Mouse (Mus musculus): ENCODE results near the gene Ccdc12. TPM values are rescaled to one million over a fixed set of nuclear protein-coding genes. Genes with fewer than 3 reads are reported as not detected.

The Ccdc12 gene
- polyA plus RNA-seq, 1 experiment from 2014 or later, result 97.6 TPM

DNA sequence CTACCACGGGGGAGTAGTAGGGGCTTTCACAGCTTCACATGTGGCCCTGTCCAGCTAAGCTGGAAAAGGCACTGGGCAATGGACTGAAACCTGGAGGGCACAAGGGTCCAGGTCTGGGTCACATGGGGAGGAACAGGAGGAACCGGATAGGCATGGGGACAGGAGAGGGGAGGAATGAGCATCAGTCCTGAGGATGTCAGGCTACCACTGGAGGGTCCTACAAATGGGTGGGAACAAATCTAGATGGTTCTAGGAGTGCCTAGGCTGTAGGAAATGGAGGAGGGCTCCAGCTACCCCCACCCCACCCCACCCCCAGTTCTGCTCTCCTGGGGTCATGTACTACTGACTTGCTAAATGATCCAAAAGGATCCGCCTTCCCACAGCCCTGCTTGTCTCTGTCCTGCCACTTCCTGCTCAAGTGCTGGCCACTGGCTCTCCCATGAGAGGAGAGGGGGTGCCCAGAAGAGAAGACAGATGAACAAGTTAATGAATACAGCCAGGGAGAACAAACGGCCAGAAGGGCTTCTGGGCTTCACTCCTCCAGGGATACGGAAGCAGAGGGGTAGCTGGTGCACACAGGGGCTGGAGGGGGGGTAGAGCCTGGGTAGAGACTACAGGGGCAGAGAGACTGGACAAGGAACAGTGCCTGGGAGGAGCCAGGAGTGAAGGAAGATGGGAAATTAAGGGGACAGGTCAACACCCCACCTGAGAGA lies 13.3 kb upstream of the Ccdc12 start:
- ATAC-seq (ENCODE audit: low FRiP score), result no peak
- DNase-seq (ENCODE audit: low spot score), result no peak
- no peak overlapping the region for H3K4me2 ChIP-seq (replicated peaks)
- H3K9me3 ChIP-seq (ENCODE audit: control insufficient read depth, low read length), result no peaks in the 10 kb centered on the region
- no peaks in the 10 kb centered on the region for H3K36me3 ChIP-seq (replicated peaks; ENCODE audit: control insufficient read depth, insufficient read depth)
- H3K4me1 ChIP-seq (replicated peaks; ENCODE audit: control insufficient read depth, insufficient read depth, low read length), result no peaks in the 10 kb centered on the region
- no peaks in the 10 kb centered on the region for H3K27me3 ChIP-seq (ENCODE audit: control insufficient read depth, insufficient read depth, low read length)
- no peak overlapping the region for H3K27ac ChIP-seq
- WGBS, result 40% methylated on average over 5 of the region's 5 CpGs
- no peak overlapping the region for H3K4me3 ChIP-seq (replicated peaks; ENCODE audit: low read length)
- no peak overlapping the region for H3K9ac ChIP-seq

- ATAC-seq (ENCODE audit: low FRiP score) (no peak), DNase-seq (ENCODE audit: low spot score) (no peak)
- Histone ChIP-seq H3K9ac (no peak overlapping the region), H3K4me1 (replicated peaks; ENCODE audit: control insufficient read depth, insufficient read depth, low read length) (no peaks in the 10 kb centered on the region), H3K27ac (no peak overlapping the region), H3K27me3 (ENCODE audit: control insufficient read depth, insufficient read depth, low read length) (no peaks in the 10 kb centered on the region), H3K9me3 (ENCODE audit: control insufficient read depth, low read length) (no peaks in the 10 kb centered on the region), H3K36me3 (replicated peaks; ENCODE audit: control insufficient read depth, insufficient read depth) (no peaks in the 10 kb centered on the region), H3K4me2 (replicated peaks) (no peak overlapping the region), H3K4me3 (replicated peaks; ENCODE audit: low read length) (no peak overlapping the region)
- WGBS, result 70% methylated on average over 9 of the region's 9 CpGs
Observed at GRCm38 (mm10) chr9:110643787-110644186, 12.5 kb upstream of the Ccdc12 start.

GRCm38 (mm10) chr9:110644295-110644694 lies 12.0 kb upstream of the Ccdc12 start:
- ATAC-seq (ENCODE audit: low FRiP score) (no peak), DNase-seq (ENCODE audit: low spot score) (no peak)
- no peak overlapping the region for H3K27ac ChIP-seq
- no peaks in the 10 kb centered on the region for H3K9me3 ChIP-seq (ENCODE audit: control insufficient read depth, low read length)
- H3K4me2 ChIP-seq (replicated peaks), result no peak overlapping the region
- no peaks in the 10 kb centered on the region for H3K4me1 ChIP-seq (replicated peaks; ENCODE audit: control insufficient read depth, insufficient read depth, low read length)
- no peaks in the 10 kb centered on the region for H3K27me3 ChIP-seq (ENCODE audit: control insufficient read depth, insufficient read depth, low read length)
- WGBS, result 80% methylated on average over 10 of the region's 10 CpGs
- no peaks in the 10 kb centered on the region for H3K36me3 ChIP-seq (replicated peaks; ENCODE audit: control insufficient read depth, insufficient read depth)
- no peak overlapping the region for H3K9ac ChIP-seq
- H3K4me3 ChIP-seq (replicated peaks; ENCODE audit: low read length), result no peak overlapping the region

DNA sequence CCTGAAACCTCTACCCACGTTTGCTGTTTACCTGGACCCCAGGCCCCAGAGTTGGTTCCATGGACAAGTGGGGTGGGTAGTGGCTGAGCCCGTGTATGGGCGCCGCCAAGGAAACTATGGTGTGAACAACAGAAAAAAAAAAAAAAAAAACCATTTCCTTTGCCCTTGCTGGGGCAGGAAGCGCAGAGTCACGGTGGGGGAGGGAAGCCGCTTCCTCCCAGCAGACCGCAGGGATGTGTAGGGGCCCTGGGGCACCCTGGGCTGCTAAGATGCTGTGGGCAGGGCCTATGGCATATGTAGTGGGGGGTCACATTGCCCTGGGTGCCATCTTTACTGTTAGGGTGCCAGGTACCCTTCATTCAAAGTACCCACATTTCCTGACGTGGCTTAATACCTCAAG lies 11.1 kb upstream of the Ccdc12 start:
- Histone ChIP-seq H3K36me3 (replicated peaks; ENCODE audit: control insufficient read depth, insufficient read depth) (no peaks in the 10 kb centered on the region), H3K4me2 (replicated peaks) (no peak overlapping the region), H3K4me1 (replicated peaks; ENCODE audit: control insufficient read depth, insufficient read depth, low read length) (peaks cover 4% of the 10 kb centered on the region), H3K9ac (no peak overlapping the region), H3K4me3 (replicated peaks; ENCODE audit: low read length) (no peak overlapping the region), H3K9me3 (ENCODE audit: control insufficient read depth, low read length) (no peaks in the 10 kb centered on the region), H3K27me3 (ENCODE audit: control insufficient read depth, insufficient read depth, low read length) (no peaks in the 10 kb centered on the region), H3K27ac (no peak overlapping the region)
- ATAC-seq (ENCODE audit: low FRiP score), result no peak
- DNase-seq (ENCODE audit: low spot score), result no peak
- 83% methylated on average over 9 of the region's 9 CpGs for WGBS

DNA sequence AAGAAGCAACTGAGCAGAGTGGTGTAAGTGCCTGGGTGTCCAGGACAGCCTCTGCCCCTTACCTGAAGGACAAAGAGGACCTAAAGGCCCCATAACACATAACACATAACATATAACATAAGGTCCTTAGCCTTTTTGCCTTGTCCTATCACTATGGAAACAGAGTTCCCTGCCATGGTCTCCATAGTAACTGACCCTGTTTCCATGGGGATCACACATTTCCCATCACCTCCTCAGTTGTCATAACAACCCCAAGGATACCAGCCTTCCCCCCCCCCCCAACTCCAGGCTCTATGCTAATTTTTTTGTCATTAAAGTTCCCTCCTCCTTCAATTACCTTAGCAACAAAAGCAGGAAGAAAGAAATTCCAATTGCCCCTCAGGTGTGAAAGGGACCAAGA lies 6.5 kb upstream of the Ccdc12 start:
- Histone ChIP-seq H3K36me3 (replicated peaks; ENCODE audit: control insufficient read depth, insufficient read depth) (no peaks in the 10 kb centered on the region), H3K4me1 (replicated peaks; ENCODE audit: control insufficient read depth, insufficient read depth, low read length) (peaks cover 21% of the 10 kb centered on the region), H3K27me3 (ENCODE audit: control insufficient read depth, insufficient read depth, low read length) (peaks cover 24% of the 10 kb centered on the region), H3K9ac (no peak overlapping the region), H3K27ac (peak overlapping the region; percentile 63), H3K4me3 (replicated peaks; ENCODE audit: low read length) (no peak overlapping the region), H3K9me3 (ENCODE audit: control insufficient read depth, low read length) (no peaks in the 10 kb centered on the region), H3K4me2 (replicated peaks) (no peak overlapping the region; the same call in 1 of the 2 replicates)
- DNase-seq (ENCODE audit: low spot score) (peak; percentile 35), ATAC-seq (ENCODE audit: low FRiP score) (no peak)

DNA sequence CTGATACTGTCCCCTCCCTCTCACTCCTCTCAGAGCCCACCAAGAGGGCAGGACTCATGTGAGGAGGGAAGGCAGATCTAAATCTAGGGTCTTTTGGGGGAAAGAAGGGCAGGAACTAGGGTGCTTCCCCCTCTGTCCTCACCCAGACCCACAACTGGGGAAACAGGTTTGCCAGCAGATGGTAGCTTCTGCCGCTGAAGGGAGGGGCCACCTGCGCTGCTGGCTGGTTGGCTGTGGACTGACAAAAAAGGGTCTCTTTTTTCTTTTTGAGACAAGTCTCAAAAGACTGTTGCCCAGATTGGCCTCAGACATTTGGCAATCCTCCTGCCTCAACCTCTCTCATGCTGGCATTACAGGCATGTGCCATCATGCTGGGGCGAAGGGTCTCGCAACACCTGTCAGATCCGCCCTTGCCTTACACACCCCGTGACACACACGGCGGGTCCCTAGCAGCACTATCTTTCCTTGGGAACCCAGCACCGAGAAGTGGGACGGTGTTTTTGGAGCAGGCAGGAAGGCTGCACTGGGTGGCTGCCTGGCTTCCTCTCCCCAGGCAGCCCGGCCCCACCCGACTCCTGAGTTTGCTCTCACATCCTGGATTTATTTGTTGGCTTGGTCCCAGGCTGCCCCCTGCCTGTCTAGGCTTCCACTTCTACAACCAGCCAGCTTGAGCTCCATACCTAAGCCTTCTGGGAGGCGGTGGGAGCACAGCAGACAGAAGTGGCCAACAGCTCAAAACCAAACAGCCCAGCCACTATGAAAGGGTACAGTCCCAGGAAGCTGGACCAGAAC lies 4.2 kb upstream of the Ccdc12 start:
- Histone ChIP-seq H3K4me3 (replicated peaks; ENCODE audit: low read length) (no peak overlapping the region), H3K9ac (no peak overlapping the region), H3K9me3 (ENCODE audit: control insufficient read depth, low read length) (no peaks in the 10 kb centered on the region), H3K4me2 (replicated peaks) (peak overlapping the region; percentile 98), H3K27me3 (ENCODE audit: control insufficient read depth, insufficient read depth, low read length) (peaks cover 24% of the 10 kb centered on the region), H3K27ac (no peak overlapping the region), H3K4me1 (replicated peaks; ENCODE audit: control insufficient read depth, insufficient read depth, low read length) (peaks cover 28% of the 10 kb centered on the region), H3K36me3 (replicated peaks; ENCODE audit: control insufficient read depth, insufficient read depth) (no peaks in the 10 kb centered on the region)
- DNase-seq (ENCODE audit: low spot score) (no peak), ATAC-seq (ENCODE audit: low FRiP score) (no peak)
- 35% methylated on average over 13 of the region's 13 CpGs for WGBS

GRCm38 (mm10) chr9:110652963-110653654 lies 3.2 kb upstream of the Ccdc12 start:
- peak overlapping the region; percentile 98 for H3K4me2 ChIP-seq (replicated peaks)
- H3K4me1 ChIP-seq (replicated peaks; ENCODE audit: control insufficient read depth, insufficient read depth, low read length), result peaks cover 38% of the 10 kb centered on the region
- 17% methylated on average over 14 of the region's 14 CpGs for WGBS
- H3K27me3 ChIP-seq (ENCODE audit: control insufficient read depth, insufficient read depth, low read length), result peaks cover 24% of the 10 kb centered on the region
- H3K36me3 ChIP-seq (replicated peaks; ENCODE audit: control insufficient read depth, insufficient read depth), result no peaks in the 10 kb centered on the region
- ATAC-seq (ENCODE audit: low FRiP score) (no peak), DNase-seq (ENCODE audit: low spot score) (no peak)
- no peak overlapping the region for H3K27ac ChIP-seq
- H3K4me3 ChIP-seq (replicated peaks; ENCODE audit: low read length), result peak overlapping the region; percentile 72
- peak overlapping the region; percentile 66 for H3K9ac ChIP-seq
- no peaks in the 10 kb centered on the region for H3K9me3 ChIP-seq (ENCODE audit: control insufficient read depth, low read length)

- no peaks in the 10 kb centered on the region for H3K9me3 ChIP-seq (ENCODE audit: control insufficient read depth, low read length)
- H3K4me2 ChIP-seq (replicated peaks), result peak within 1 kb of the TSS; percentile 98
- peak within 1 kb of the TSS; percentile 66 for H3K9ac ChIP-seq
- H3K27ac ChIP-seq, result 0 out of 2 replicates have a peak within 1 kb of the TSS, but pooled peaks have one; percentile 33
- H3K36me3 ChIP-seq (replicated peaks; ENCODE audit: control insufficient read depth, insufficient read depth), result no peaks in the 10 kb centered on the region
- under 1% methylated on average over 54 of the region's 75 CpGs for WGBS
- H3K4me3 ChIP-seq (replicated peaks; ENCODE audit: low read length), result peak within 1 kb of the TSS; percentile 72
- H3K4me1 ChIP-seq (replicated peaks; ENCODE audit: control insufficient read depth, insufficient read depth, low read length), result peaks cover 38% of the 10 kb centered on the region
- H3K27me3 ChIP-seq (ENCODE audit: control insufficient read depth, insufficient read depth, low read length), result peaks cover 24% of the 10 kb centered on the region
- ATAC-seq (ENCODE audit: low FRiP score) (peak; percentile 47), DNase-seq (ENCODE audit: low spot score) (peak; percentile 61)
Observed at GRCm38 (mm10) chr9:110653655-110654461, 2.4 kb upstream of the Ccdc12 start, which contains the start of gene Nbeal2. Nbeal2 (minus strand) TSS chr9:110654161.

All from hindbrain, embryonic 14.5 days (tissue).